ENCODE assay signal across 37 mouse cellular contexts in genomic region chr10:40668640-40669039, GRCm38 (mm10). TPM values are rescaled to one million over a fixed set of nuclear protein-coding genes. Genes with fewer than 3 reads are reported as not detected.
"Had no signal": no experiment of that assay in that cellular context is flagged by ENCODE, and none has a peak within 500 bp of the region (broad histone marks: within the 10 kb centered on the region; RNA-seq: fewer than 3 reads in every experiment).

No protein-coding gene starts in this region.

- H3K27me3 ChIP-seq: limb, embryonic 12.5 days; limb, embryonic 13.5 days; limb, embryonic 15.5 days; lung, embryonic 15.5 days; megakaryocyte, embryonic 14.5 days; midbrain, embryonic 12.5 days; midbrain, embryonic 13.5 days; midbrain, embryonic 15.5 days had no signal

- DNase-seq: left cerebral cortex, postnatal 4 days; liver; liver, embryonic 13.5 days; liver, postnatal 0 days; lung, adult 18-20 months; lung, adult 2 months; lung, embryonic 14.5 days; lung, postnatal 10 days; lung, postnatal 14 days; lung, postnatal 36 days; lung, postnatal 4 days; midbrain, embryonic 14.5 days had no signal

- H3K9me3 ChIP-seq: limb, embryonic 10.5 days; limb, embryonic 12.5 days; limb, embryonic 13.5 days; limb, embryonic 15.5 days; liver, embryonic 12.5 days; liver, embryonic 13.5 days; liver, embryonic 15.5 days; lung, embryonic 15.5 days; midbrain, embryonic 10.5 days; midbrain, embryonic 12.5 days; midbrain, embryonic 13.5 days; midbrain, embryonic 15.5 days had no signal

- H3K4me2 ChIP-seq: limb, embryonic 12.5 days; limb, embryonic 13.5 days; limb, embryonic 15.5 days; liver, embryonic 11.5 days; liver, embryonic 12.5 days; liver, embryonic 13.5 days; liver, embryonic 15.5 days; lung, embryonic 14.5 days; lung, embryonic 15.5 days; midbrain, embryonic 11.5 days; midbrain, embryonic 12.5 days; midbrain, embryonic 13.5 days; midbrain, embryonic 15.5 days had no signal

- H3K27ac ChIP-seq: limb, embryonic 10.5 days; limb, embryonic 12.5 days; limb, embryonic 13.5 days; limb, embryonic 15.5 days; liver, embryonic 12.5 days; liver, embryonic 13.5 days; liver, embryonic 14.5 days; liver, embryonic 15.5 days; lung, embryonic 15.5 days; macrophage; midbrain, embryonic 10.5 days; midbrain, embryonic 12.5 days; midbrain, embryonic 13.5 days; midbrain, embryonic 15.5 days had no signal

- ATAC-seq: liver, embryonic 12.5 days; liver, postnatal 0 days; lung, postnatal 0 days; midbrain, embryonic 13.5 days; midbrain, embryonic 15.5 days; midbrain, embryonic 16.5 days had no signal

- H3K4me3 ChIP-seq: limb, embryonic 10.5 days; limb, embryonic 12.5 days; limb, embryonic 13.5 days; limb, embryonic 15.5 days; liver, embryonic 12.5 days; liver, embryonic 13.5 days; liver, embryonic 15.5 days; lung, embryonic 15.5 days; megakaryocyte, embryonic 14.5 days; midbrain, embryonic 10.5 days; midbrain, embryonic 12.5 days; midbrain, embryonic 13.5 days; midbrain, embryonic 15.5 days; myocyte had no signal

- H3K9ac ChIP-seq: limb, embryonic 12.5 days; limb, embryonic 13.5 days; limb, embryonic 15.5 days; liver, embryonic 12.5 days; liver, embryonic 13.5 days; liver, embryonic 14.5 days; liver, embryonic 15.5 days; liver, postnatal 0 days; lung, embryonic 14.5 days; lung, embryonic 15.5 days; midbrain, embryonic 12.5 days; midbrain, embryonic 13.5 days; midbrain, embryonic 15.5 days had no signal

- H3K4me1 ChIP-seq: limb, embryonic 12.5 days; limb, embryonic 13.5 days; limb, embryonic 15.5 days; liver, embryonic 12.5 days; liver, embryonic 13.5 days; liver, embryonic 15.5 days; lung, embryonic 15.5 days; megakaryocyte, embryonic 14.5 days had no signal

- H3K36me3 ChIP-seq: limb, embryonic 10.5 days; limb, embryonic 12.5 days; limb, embryonic 13.5 days; limb, embryonic 15.5 days; liver, embryonic 12.5 days; liver, embryonic 13.5 days; liver, embryonic 15.5 days; lung, embryonic 15.5 days; midbrain, embryonic 10.5 days; midbrain, embryonic 12.5 days; midbrain, embryonic 13.5 days; midbrain, embryonic 15.5 days had no signal

RNA-seq across cellular contexts. Expression of gene Mettl24, which starts 14.4 kb away (rescaled TPM):
- total RNA-seq: liver, adult 2 months; megakaryocyte progenitor cell, adult 5-6 weeks; megakaryocyte, adult 5-6 weeks; megakaryocyte-erythroid progenitor cell, adult 5-6 weeks; midbrain, postnatal 0 days; monocyte, adult 5-6 weeks had no signal
- polyA plus RNA-seq: macrophage had no signal

RNA-seq across cellular contexts. Expression of gene Ddo, which starts 38.8 kb away (rescaled TPM):
- total RNA-seq: megakaryocyte progenitor cell, adult 5-6 weeks; megakaryocyte, adult 5-6 weeks; megakaryocyte-erythroid progenitor cell, adult 5-6 weeks; monocyte, adult 5-6 weeks had no signal
- polyA plus RNA-seq: limb, embryonic 12.5 days; liver, embryonic 13.5 days; macrophage had no signal
